Mouse (Mus musculus): ENCODE results near the gene Afdn.
A peak's percentile ranks its signal among the peaks of the same experiment; 100 is the strongest.
"Not testable (repeated sequence)": the region's sequence is repeated elsewhere in the genome, so short reads cannot be mapped to it uniquely, and the experiment has no call there.

Gene Afdn

GRCm38 (mm10) chr17:13874245-13874644 lies 113.9 kb downstream of the Afdn start:
- DNase-seq (ENCODE audit: low read depth) = peak; percentile 44

- DNase-seq (ENCODE audit: low read depth) = no peak
These were observed 117.1 kb downstream of the Afdn start for GRCm38 (mm10) chr17:13877460-13877859.

- no peak for DNase-seq (ENCODE audit: low read depth)
These were observed 119.4 kb downstream of the Afdn start for GRCm38 (mm10) chr17:13879731-13880130.

GRCm38 (mm10) chr17:13883540-13883939 lies 123.2 kb downstream of the Afdn start:
- no peak for DNase-seq (ENCODE audit: low read depth)

DNA sequence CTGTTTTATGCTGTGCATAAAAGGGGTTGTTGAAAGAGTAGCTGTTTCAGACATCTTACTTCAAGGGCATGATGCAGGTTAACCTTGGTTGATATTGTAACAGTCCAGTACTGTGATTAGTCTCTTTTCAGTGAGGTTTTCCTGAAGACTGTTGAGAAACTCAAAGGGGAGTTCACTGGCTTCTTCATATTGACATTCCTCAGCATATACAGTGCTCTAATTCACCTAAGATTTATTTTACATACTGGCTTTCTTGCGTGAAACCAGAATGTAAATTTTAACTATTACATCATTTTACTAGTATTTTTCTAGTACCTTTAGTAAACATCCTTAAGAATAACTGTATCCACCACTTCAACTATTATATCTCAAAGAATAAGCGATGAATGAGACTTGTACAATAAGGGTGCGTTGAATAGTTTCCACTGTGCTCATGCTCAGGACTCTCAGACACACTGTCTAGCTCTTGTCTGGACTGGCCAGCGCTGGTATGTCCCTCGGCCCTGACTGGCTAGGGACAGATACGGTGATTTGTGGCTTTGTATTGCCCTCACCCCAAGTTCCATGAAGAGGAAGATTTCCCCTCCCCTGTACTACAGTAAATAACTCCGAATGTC lies 129.6 kb downstream of the Afdn start:
- no peak for DNase-seq (ENCODE audit: low read depth)

DNA sequence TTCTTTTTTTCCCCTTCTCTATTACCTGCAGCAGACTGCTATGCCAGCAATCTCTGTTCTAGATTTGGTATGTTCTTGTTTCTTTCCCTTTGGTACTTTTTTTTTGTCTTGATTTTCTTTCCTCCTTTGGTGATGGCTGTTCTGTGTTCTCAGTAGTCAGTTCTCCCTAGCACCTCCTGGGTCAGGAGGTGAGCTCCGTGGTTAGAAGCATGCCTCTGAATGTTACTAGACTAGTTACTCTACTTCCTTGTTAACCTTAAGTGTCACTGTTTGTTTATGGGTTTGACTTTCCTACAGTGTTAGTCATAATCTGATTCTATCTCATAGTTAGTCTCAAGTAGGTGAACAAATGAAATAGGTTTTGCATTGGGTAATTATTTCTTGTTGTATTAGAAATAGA lies 130.6 kb downstream of the Afdn start:
- no peak for DNase-seq (ENCODE audit: low read depth)

DNA sequence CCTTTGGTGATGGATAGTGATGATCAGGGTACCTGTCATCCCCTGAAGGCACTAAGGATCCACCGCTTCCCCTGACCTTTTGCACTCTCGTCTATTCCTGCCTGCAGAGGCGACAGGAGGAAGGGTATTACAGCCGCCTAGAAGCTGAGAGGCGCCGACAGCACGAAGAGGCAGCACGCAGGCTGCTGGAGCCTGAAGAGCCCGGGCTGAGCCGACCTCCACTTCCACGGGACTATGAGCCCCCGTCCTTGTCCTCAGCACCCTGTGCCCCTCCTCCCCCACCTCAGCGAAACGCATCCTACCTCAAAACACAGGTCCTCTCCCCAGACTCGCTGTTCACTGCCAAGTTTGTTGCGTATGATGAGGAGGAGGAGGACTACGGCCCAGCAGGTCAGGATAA lies 138.5 kb downstream of the Afdn start:
- no peak for DNase-seq (ENCODE audit: low read depth)

- no peak for DNase-seq (ENCODE audit: low read depth)
These were observed 138.9 kb downstream of the Afdn start for GRCm38 (mm10) chr17:13899241-13899640.

GRCm38 (mm10) chr17:13903793-13904192 lies 143.5 kb downstream of the Afdn start:
- DNase-seq (ENCODE audit: low read depth) = no peak

DNA sequence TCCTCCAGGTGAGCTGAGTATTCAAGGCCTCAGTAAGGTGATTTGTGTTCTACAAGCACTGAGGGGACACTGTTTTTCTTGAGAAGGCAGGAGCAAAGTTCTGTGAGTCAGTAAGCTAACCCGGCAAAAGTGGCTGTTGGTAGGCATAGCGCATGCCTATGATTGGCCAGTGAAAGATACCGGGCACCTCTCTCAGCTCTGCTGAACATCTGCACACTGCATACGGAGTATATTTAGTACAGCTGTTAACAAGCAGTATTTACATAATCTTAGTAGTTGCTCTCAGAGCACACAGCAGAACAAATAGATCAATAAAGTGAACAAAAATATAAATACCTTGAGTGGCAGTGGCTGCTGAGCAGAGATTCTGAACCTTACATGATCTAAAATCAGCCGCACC lies 146.7 kb downstream of the Afdn start:
- DNase-seq (ENCODE audit: low read depth) = no peak

GRCm38 (mm10) chr17:13907681-13908080 lies 147.3 kb downstream of the Afdn start:
- no peak for DNase-seq (ENCODE audit: low read depth)

DNA sequence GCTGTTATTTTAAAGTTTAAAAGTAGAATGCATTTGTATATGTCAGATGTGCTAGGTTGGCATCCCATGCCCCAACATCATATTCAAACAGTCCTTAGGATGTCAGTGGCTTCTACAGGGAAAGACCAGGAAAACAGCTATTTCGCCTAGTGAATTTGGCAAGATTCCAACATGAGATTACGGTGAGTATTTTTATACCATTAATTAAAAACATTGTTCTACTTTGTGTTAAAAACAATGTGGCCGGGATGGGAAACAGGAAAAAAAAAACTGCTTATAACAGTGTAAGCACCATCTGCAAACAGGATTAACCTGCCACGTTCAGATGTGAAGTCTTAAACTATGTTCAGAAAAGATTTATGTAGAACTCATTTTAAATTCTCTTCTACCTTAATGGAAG lies 153.6 kb downstream of the Afdn start:
- DNase-seq (ENCODE audit: low read depth) = no peak

DNA sequence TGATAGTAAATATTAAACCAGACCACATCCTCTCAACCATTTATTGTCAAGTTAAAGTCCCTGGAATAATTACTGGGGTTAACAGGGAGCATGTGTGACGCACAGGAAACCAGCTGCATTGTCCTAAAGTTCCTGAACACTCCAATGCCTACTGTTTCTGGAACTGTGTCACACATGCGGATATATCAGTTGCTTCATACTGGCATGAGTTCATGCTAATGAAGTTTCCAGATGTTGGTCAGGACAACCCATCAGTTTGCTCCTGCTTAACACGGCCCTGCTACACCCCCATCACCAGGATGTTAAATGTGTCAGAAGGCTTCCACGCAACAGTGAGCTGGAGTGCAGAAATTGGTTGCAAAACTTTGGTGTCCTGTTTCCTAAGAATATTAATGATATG lies 154.2 kb downstream of the Afdn start:
- no peak for DNase-seq (ENCODE audit: low read depth)

DNA sequence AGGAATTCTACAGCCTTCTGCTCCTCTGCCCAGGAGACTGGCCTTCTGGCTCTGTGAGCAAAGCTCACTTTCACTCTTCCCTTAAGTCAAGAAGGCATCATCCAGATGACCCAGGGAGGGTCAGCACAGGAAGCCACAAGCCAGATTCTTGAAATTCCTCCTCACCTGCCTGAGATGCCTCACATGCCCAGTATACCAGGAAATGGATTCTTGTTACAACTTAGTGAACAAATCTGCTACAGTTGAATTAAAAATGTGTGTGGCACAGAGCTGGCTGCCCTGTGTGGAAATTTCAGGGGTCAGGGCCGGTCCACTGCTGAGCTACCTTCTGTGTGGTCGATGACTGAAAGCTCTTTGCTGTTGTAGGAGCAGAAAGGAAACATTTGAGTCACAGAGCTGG lies 160.4 kb downstream of the Afdn start:
- DNase-seq (ENCODE audit: low read depth) = peak; percentile 43

DNA sequence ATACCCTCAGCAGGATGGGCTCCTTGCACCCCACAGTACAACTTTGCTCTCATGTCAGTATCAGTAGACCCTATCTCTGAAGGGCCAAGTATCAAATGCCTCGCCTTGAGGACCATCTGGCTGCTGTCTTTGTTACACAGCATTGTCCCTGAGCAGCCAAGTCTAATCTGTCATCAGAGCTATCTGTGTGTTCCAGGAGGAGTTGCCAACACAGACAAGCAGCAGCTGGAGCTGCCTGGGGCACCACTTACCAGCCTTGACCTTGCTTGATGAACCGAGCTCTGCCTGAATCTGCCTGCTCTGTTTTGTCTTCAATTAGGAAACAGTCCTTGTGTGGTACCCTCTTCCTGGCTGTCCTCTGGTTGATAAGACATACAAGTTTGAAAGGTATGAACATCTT lies 163.1 kb downstream of the Afdn start:
- DNase-seq (ENCODE audit: low read depth) = no peak

DNA sequence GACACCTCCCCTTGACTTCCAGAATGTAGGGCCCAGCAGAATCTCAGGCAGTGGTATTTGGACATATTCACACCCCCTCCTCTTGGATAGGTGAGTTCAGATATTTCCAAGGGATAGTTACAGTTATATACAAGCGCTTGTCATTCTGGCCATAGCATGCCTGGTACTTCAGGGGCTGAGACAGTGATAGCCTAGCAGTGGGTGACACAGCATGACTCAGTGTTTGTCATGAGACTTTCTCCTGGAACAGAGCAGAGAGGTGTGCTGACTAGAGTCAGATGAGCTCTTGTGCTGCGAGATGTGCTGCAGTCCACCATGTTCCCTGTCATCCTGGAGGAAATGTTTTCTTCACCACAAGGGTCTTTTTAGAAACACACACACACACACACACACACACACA lies 164.2 kb downstream of the Afdn start:
- no peak for DNase-seq (ENCODE audit: low read depth)

GRCm38 (mm10) chr17:13925931-13926330 lies 165.6 kb downstream of the Afdn start:
- no peak for DNase-seq (ENCODE audit: low read depth)

GRCm38 (mm10) chr17:13930421-13930820 lies 170.1 kb downstream of the Afdn start:
- DNase-seq (ENCODE audit: low read depth) = no peak

- DNase-seq (ENCODE audit: low read depth) = not testable (repeated sequence)
These were observed 175.0 kb downstream of the Afdn start for GRCm38 (mm10) chr17:13935364-13935763.

- DNase-seq (ENCODE audit: low read depth) = no peak
These were observed 177.4 kb downstream of the Afdn start for GRCm38 (mm10) chr17:13937787-13938186.

- DNase-seq (ENCODE audit: low read depth) = no peak
These were observed 178.3 kb downstream of the Afdn start for GRCm38 (mm10) chr17:13938652-13939051.

- DNase-seq (ENCODE audit: low read depth) = not testable (repeated sequence)
These were observed 178.9 kb downstream of the Afdn start for GRCm38 (mm10) chr17:13939231-13939630.

DNA sequence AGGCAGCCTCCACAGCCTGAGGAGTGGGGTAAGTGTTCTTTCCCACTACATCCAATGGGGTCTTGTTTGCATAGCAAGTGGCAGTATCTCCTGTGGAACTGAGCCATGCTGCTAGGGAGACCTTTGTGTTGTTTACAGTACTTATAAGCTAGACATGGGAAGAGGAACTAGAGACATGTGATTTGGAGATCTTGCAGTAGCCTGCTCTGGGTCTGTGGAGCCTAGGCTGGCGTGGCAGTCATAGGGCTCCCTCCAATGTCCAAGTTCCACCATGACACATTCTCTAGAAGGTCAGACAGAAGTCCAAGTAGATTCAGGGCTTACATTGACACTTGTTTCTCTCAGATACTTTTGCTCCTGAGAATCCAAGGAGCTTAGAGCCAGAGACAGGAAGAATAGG lies 180.1 kb downstream of the Afdn start:
- DNase-seq (ENCODE audit: low read depth) = no peak

DNA sequence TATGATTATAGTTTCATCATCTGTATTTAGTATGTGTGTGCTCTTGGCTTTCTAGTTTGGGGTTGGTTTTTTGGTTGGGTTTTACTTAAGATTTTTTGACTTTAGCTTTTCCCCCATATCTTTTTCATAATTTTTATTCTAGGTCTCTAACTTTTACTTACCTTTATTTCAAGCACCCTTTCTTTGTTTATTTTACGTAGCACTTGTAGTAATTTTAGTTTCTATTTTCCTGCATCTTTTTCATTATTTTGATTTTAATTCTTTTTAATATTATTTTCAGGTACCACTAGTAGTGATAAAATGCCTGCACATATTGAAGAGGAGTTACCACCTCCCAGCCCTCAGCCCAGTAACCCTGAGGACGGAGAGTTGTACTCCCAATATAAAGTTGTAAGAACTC lies 187.7 kb downstream of the Afdn start, which contains the start of gene Gm7168:
Gene Gm7168, plus strand, starts transcription at position 301 of the 400 bp plus-strand sequence.
- not testable (repeated sequence) for DNase-seq (ENCODE audit: low read depth)

Data from fibroblast of lung, adult 2 months (primary cell).